Mouse (Mus musculus) heart, embryonic 15.5 days (tissue): ENCODE results near the gene Trappc3. TPM values are rescaled to one million over a fixed set of nuclear protein-coding genes. Genes with fewer than 3 reads are reported as not detected.

Source experiments
- ATAC-seq: fragments of 200-750 bp; cut with Nextera tagmentation; replicated peaks from 2 replicates; pipeline ENCODE4 v1.8.0; 2017; ENCODE audit warnings: low read depth, moderate TSS enrichment; ENCODE audit not compliant: insufficient number of reproducible peaks, insufficient read depth, low FRiP score
- H3K27ac ChIP-seq: fragments of 300-500 bp; sonication (generic); 2 replicates; pipeline ENCODE4 v1.5.1; 2015; ENCODE audit warnings: mild to moderate bottlenecking, inconsistent platforms
- H3K27me3 ChIP-seq: fragments of 300-500 bp; sonication (generic); 2 replicates; pipeline ENCODE4 v1.6.1; 2015; ENCODE audit warnings: inconsistent platforms
- H3K36me3 ChIP-seq: fragments of 300-500 bp; sonication (generic); 2 replicates; pipeline ENCODE4 v1.6.1; 2015; ENCODE audit warnings: mild to moderate bottlenecking, inconsistent platforms
- H3K4me1 ChIP-seq: fragments of 300-500 bp; sonication (generic); replicated peaks from 2 replicates; pipeline ENCODE4 v1.6.1; 2015; ENCODE audit warnings: inconsistent platforms
- H3K4me2 ChIP-seq: fragments of 300-500 bp; sonication (generic); 2 replicates; pipeline ENCODE4 v1.6.1; 2015; ENCODE audit warnings: inconsistent platforms, mild to moderate bottlenecking, moderate library complexity
- H3K4me3 ChIP-seq: fragments of 300-500 bp; sonication (generic); 2 replicates; pipeline ENCODE4 v1.5.1; 2015; ENCODE audit warnings: mild to moderate bottlenecking, inconsistent platforms
- H3K9ac ChIP-seq: fragments of 300-500 bp; sonication (generic); 2 replicates; pipeline ENCODE4 v1.6.1; 2015; ENCODE audit warnings: mild to moderate bottlenecking, inconsistent platforms
- H3K9me3 ChIP-seq: fragments of 300-500 bp; sonication (generic); replicated peaks from 2 replicates; pipeline ENCODE4 v1.6.1; 2016; ENCODE audit warnings: inconsistent platforms
- WGBS: fragments of 180-500 bp; shearing (Covaris S2); methylation state at CpG from one replicate; pipeline ENCODE4 v1.1.7; 2015; ENCODE audit warnings: mixed read lengths; 5-methylcytosine and 5-hydroxymethylcytosine counted together
- polyA plus RNA-seq: library from polyadenylated mRNA; unstranded; fragments of >200 nt; fragmentation: Nextera tagmentation; extraction: Ambion mirVana; gene quantifications from 2 replicates; pipeline ENCODE4 v1.2.1, GENCODE M21; 2015

Trappc3 gene
- polyA plus RNA-seq, 1 experiment from 2014 or later = 73.1 TPM

DNA sequence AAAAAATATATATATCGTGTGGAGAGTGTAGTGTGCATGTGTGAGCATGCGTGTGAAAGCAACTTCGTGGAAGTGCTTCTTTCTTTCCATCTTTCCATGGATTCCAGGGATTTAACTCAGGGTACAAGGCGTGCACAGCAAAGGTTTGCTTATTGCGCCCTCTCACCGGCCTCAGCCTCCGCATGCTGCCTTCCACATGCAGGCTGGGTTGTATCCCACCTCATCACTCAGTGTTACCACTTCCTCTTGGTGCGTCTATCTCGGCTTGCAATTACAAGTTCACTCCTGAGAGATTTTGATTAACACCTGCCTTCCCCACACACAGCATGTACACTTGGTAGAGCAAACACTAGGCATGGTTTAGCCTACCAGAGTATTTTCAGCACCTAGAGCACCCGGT, 26.9 kb upstream of the Trappc3 start:
- peaks cover 82% of the 10 kb centered on the region for H3K36me3 ChIP-seq
- no peak for ATAC-seq
- H3K9me3 ChIP-seq = no peaks in the 10 kb centered on the region
- H3K4me2 ChIP-seq = no peak overlapping the region
- H3K4me3 ChIP-seq = no peak overlapping the region
- H3K9ac ChIP-seq = no peak overlapping the region
- no peaks in the 10 kb centered on the region for H3K27me3 ChIP-seq
- H3K4me1 ChIP-seq = peaks cover 36% of the 10 kb centered on the region
- H3K27ac ChIP-seq = 0 out of 2 replicates have a peak overlapping the region, but pooled peaks have one; percentile 20
- WGBS = 81% methylated on average over 10 of the region's 10 CpGs

DNA sequence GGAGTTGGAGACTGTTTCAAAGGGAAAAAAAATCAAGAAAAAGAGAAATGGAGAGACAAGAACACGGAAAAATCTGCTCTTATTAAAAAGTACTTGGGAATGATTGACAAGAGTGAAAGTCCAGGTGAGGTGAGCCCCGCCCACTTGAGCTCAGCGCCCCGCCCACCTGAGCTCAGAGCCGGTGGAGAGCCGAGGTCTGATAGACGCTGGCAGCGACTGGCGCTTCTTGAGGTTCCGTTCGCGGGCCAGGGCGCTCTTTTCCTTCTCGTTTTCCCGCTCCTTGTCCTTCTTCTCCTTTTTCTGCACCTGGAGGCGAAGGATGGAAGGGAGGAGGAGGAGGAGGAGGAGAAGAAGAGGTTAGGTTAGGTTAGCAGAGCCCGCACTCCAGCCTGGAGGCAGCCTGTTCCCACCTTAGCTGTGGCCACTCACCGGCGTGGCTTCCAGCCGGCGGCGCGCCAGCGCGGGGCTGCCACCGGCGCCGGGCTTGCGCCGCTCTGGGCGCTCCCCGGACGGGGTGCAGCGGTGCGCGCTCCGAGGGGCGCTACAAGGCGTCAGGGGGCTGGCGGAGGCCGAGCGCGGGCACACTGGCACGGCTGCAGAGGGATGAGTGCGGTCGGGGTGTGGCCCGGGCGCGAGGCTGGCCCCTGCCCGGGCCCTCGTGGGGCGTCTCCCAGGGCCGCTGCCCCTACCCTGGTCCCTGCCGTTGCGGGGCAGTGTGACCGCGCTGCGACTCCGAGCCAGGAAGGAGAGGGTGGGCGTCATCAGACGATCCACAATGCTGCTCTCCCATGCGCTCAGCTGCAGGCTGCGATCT, 25.5 kb upstream of the Trappc3 start:
- H3K4me3 ChIP-seq = peak overlapping the region; percentile 3; the same call in 1 of the 2 replicates
- no peaks in the 10 kb centered on the region for H3K27me3 ChIP-seq
- peaks cover 38% of the 10 kb centered on the region for H3K4me1 ChIP-seq
- H3K9me3 ChIP-seq = no peaks in the 10 kb centered on the region
- H3K36me3 ChIP-seq = peaks cover 82% of the 10 kb centered on the region
- ATAC-seq = no peak
- peak overlapping the region; percentile 27; the same call in 1 of the 2 replicates for H3K9ac ChIP-seq
- H3K4me2 ChIP-seq = peak overlapping the region; percentile 49
- 49% methylated on average over 61 of the region's 63 CpGs for WGBS
- H3K27ac ChIP-seq = peak overlapping the region; percentile 96

DNA sequence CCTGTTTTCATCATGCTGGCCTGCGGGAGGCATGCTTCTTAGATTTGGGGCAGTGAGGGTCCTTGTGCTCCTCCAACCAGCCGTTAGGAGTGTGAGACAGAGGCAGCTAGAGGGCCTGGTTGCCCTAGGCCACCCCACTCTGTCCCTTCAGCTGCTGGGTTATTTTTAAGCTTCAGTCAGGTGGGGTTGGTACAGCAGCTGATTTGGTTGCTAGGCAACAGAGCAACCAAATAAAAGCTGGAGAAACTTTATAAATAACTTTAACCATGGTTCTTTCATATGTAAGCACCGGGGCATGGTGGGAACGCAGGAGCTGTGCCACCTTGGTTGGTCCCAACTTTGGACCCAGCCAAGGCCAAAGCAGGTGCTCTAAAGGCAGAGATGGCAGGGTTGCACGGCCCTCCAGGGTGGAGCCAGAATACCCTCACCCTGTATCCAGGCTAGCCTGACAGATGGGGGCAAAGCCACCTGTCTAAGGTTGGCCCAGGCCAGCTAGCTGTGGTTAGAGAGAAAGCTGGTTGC, 24.3 kb upstream of the Trappc3 start:
- Histone ChIP-seq H3K4me2 (peak overlapping the region; percentile 49), H3K4me1 (peaks cover 49% of the 10 kb centered on the region), H3K27me3 (no peaks in the 10 kb centered on the region), H3K27ac (peak overlapping the region; percentile 96), H3K9me3 (no peaks in the 10 kb centered on the region), H3K4me3 (0 out of 2 replicates have a peak overlapping the region, but pooled peaks have one; percentile 7), H3K36me3 (peaks cover 76% of the 10 kb centered on the region), H3K9ac (peak overlapping the region; percentile 39; the same call in 1 of the 2 replicates)
- 29% methylated on average over 5 of the region's 5 CpGs for WGBS
- peak; percentile 87 for ATAC-seq

DNA sequence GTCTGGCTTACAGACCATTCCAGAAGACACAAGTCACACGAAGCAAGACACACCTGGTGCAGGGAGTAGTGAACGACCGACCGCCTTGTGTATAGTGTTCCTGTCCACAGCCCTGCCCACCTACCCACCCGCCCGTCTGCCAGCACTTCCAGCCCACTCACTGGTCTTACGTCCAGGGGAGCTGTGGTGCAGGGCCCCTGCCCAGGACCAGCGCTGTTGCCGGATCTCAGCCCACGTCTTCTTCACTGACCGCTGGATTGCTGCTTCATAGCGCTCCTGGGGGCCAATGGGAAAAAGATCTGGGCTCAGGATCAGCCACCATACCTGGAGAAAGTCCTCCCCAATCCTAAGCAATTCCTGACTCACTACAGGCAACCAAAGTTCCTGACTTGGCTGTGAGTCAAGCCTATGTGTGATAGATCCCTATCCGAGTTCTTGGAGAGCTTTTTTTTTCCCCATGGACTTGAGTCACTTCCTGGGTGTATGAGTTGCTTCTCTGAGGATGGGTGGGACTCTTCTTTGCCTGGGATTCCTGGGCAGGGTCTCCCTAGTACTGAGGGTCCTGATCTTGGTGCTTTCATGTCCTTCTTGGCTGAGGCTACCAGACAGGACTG, 22.2 kb upstream of the Trappc3 start:
- Histone ChIP-seq H3K9me3 (no peaks in the 10 kb centered on the region), H3K4me3 (no peak overlapping the region), H3K9ac (no peak overlapping the region), H3K4me2 (no peak overlapping the region), H3K4me1 (peaks cover 60% of the 10 kb centered on the region), H3K27me3 (no peaks in the 10 kb centered on the region), H3K27ac (no peak overlapping the region), H3K36me3 (peaks cover 54% of the 10 kb centered on the region)
- WGBS = 81% methylated on average over 13 of the region's 13 CpGs
- ATAC-seq = no peak

DNA sequence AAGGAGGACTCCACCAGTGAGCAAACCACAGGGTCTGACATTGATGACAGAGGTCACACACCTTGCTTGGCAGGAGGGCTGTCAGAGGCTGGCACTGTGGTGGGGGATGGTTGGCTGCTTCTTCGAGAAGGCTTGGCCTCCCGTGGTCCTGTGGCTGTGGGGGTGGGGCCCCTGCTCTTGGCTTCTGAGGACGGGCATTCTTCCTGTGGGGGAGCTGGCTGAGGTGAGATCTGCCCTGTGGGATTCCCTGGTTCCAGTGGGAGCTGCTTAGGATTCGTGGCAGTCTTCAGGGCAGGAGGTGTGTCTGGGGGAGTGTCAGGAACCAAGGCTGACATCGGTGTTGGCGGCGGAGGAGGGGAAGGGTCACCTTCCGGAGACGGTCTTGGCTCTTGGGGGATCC, 20.2 kb upstream of the Trappc3 start:
- Histone ChIP-seq H3K27me3 (no peaks in the 10 kb centered on the region), H3K9ac (0 out of 2 replicates have a peak overlapping the region, but pooled peaks have one; percentile 9), H3K4me3 (no peak overlapping the region), H3K4me2 (peak overlapping the region; percentile 18; the same call in 1 of the 2 replicates), H3K36me3 (peaks cover 34% of the 10 kb centered on the region), H3K4me1 (peaks cover 61% of the 10 kb centered on the region), H3K9me3 (no peaks in the 10 kb centered on the region), H3K27ac (peak overlapping the region; percentile 51)
- 29% methylated on average over 9 of the region's 9 CpGs for WGBS
- no peak for ATAC-seq

DNA sequence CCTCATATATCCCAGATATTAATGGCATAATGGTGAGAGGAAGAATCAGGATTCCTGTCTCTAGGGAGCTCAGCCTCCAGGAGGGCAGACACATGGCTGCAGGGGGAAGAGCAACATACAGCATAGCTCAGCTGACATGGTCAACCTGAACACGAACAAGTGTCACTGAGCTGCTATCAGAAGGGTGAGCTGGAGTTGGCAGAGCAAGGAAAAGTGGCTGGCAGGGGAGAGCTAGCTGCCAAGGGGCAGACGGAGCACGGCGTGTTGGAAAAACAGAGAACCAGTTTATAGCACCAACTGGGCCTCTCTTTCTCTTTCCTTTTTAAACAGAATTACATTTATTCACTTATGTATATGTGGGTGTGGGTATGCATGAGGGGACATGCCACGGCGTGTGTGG, 19.6 kb upstream of the Trappc3 start:
- Histone ChIP-seq H3K4me2 (peak overlapping the region; percentile 18; the same call in 1 of the 2 replicates), H3K4me1 (peaks cover 58% of the 10 kb centered on the region), H3K27ac (peak overlapping the region; percentile 51), H3K36me3 (peaks cover 33% of the 10 kb centered on the region), H3K9ac (no peak overlapping the region), H3K9me3 (no peaks in the 10 kb centered on the region), H3K4me3 (no peak overlapping the region), H3K27me3 (no peaks in the 10 kb centered on the region)
- no peak for ATAC-seq
- 50% methylated on average over 6 of the region's 6 CpGs for WGBS

DNA sequence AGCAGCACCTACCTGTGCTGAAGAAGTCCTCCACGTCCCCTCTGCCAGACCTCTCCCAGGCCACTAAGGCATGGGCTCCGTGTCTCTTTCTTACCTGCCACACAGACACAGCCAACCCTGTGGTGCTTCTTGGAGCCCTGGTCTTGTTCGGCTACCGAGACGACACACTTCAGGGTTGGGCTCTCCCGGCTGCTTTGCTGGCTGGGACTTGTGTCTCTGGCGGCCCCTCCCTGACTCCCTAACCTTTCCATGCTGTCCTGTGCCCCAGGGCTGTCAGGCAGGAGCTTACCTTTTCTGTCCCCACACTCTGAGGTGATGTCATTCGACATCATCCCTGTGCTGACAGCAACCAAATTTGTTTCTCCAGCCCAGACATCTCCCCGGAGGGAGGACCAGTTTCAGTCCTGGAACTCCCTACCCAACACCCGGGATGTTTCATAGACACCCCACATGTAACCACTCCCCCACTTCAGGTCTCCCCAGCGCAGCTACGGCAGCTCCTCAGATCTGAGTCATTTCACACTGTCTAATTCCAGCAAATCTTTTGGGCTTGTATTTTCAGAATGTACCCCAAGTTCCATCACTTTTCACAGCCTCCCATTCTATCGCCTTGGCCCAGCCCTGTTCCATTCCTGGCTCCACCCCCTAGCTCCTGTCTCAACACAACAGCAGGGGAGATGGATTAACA, 15.8 kb upstream of the Trappc3 start:
- WGBS = 60% methylated on average over 13 of the region's 13 CpGs
- Histone ChIP-seq H3K36me3 (peaks cover 9% of the 10 kb centered on the region; the same call in 1 of the 2 replicates), H3K4me1 (peaks cover 74% of the 10 kb centered on the region)

DNA sequence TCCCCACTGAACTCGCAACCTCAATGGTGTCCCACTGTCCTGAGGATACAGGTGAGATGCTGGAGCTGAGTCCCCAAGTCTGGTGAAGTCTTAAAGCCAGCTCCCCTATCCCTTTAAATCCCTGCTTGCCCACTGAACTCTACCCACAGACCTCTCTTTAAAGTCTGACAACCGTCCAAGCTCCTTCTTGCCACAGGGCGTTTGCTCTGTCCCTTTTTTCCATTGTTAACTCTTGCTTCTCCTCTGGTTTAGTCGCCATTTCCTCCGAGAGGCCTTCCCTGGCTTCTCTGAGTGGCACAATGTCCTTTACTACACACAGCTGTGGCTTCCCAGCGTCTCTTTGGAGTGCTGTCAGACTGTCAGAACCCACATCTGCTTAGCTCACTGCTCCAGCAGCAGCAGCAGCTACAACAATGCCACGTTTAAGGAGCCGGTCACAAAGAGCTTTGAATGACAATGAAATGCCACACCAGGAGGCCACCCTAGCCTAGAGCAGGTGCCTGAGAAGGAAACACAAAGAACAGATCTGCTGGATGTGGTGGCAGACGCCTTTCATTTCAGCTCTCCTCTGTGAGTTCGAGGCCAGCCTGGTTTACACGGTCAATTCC, 13.8 kb upstream of the Trappc3 start:
- WGBS = 33% methylated on average over 11 of the region's 11 CpGs
- Histone ChIP-seq H3K27ac (peak overlapping the region; percentile 9; the same call in 1 of the 2 replicates), H3K27me3 (no peaks in the 10 kb centered on the region), H3K4me1 (peaks cover 77% of the 10 kb centered on the region), H3K36me3 (no peaks in the 10 kb centered on the region; the same call in 1 of the 2 replicates), H3K4me3 (no peak overlapping the region), H3K4me2 (no peak overlapping the region), H3K9me3 (no peaks in the 10 kb centered on the region), H3K9ac (peak overlapping the region; percentile 30; the same call in 1 of the 2 replicates)
- ATAC-seq = no peak

More for the DNA sequence above, 15.8 kb upstream of the Trappc3 start:
- H3K4me3 ChIP-seq = no peak overlapping the region
- no peak overlapping the region for H3K9ac ChIP-seq
- no peaks in the 10 kb centered on the region for H3K9me3 ChIP-seq
- ATAC-seq = no peak
- no peaks in the 10 kb centered on the region for H3K27me3 ChIP-seq
- H3K27ac ChIP-seq = no peak overlapping the region
- H3K4me2 ChIP-seq = no peak overlapping the region

DNA sequence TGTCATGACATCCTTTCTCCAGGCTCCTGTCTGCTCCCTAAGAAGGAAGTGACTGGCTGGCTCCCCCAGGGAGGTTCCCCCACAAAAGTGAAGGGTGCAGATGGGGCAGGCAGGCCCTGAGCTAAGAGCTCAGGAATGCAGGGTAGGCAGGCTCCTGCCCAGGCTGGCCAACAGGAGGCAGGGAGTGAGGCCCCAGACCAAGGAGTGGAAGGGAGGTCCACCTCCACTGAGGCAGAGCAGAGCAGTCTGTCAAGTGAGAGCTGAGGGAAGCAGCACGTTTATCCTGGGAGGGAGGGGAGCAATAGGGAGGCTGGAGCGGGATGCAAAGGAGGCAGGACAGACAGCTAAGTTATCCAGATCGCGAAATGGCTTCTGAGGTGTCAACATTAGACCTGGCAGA, 11.5 kb upstream of the Trappc3 start:
- H3K36me3 ChIP-seq = no peaks in the 10 kb centered on the region; the same call in 1 of the 2 replicates
- ATAC-seq = no peak
- WGBS = 15% methylated on average over 4 of the region's 4 CpGs
- H3K4me3 ChIP-seq = no peak overlapping the region
- H3K4me1 ChIP-seq = peaks cover 85% of the 10 kb centered on the region
- peak overlapping the region; percentile 19; the same call in 1 of the 2 replicates for H3K4me2 ChIP-seq
- H3K27me3 ChIP-seq = no peaks in the 10 kb centered on the region
- H3K9ac ChIP-seq = peak overlapping the region; percentile 29; the same call in 1 of the 2 replicates
- H3K9me3 ChIP-seq = no peaks in the 10 kb centered on the region
- H3K27ac ChIP-seq = peak overlapping the region; percentile 74

DNA sequence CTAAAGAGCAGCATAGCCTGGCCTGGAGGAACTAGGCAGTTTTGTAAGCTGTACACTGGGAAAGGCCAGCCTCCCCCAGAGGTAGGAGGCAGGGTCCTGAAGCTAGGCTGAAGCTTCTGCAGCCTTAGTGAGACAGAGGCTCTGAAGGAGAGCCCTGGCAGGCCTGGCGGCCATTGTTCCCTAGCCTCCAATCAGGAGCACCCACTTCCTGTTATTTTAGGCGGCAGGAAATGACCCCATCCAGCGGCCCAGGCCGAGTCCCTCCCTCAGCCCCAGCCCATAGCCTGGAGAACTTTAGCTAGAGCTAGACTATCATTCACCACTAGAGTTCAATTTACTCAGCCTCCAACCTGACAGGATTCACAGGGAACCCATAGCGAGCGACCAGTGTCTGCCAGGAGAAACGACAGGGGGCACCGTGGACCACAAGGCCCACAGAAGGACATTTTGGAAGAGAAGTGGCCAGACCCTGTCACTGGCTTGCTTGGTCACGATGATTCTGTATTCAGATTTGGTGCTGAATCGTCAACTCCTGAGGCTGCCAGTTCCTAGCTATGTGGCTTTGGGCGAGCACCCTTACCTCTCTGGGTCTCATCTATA, 10.4 kb upstream of the Trappc3 start:
- Histone ChIP-seq H3K9ac (peak overlapping the region; percentile 5; the same call in 1 of the 2 replicates), H3K36me3 (no peaks in the 10 kb centered on the region), H3K4me1 (peaks cover 77% of the 10 kb centered on the region), H3K27me3 (no peaks in the 10 kb centered on the region), H3K4me3 (0 out of 2 replicates have a peak overlapping the region, but pooled peaks have one; percentile 5), H3K4me2 (peak overlapping the region; percentile 44), H3K9me3 (no peaks in the 10 kb centered on the region), H3K27ac (peak overlapping the region; percentile 74)
- ATAC-seq = no peak
- 59% methylated on average over 11 of the region's 11 CpGs for WGBS
